10 mouse cellular contexts compared by ENCODE assay signal in genomic region chr5:33218746-33219449, GRCm38 (mm10). TPM values are rescaled to one million over a fixed set of nuclear protein-coding genes. Genes with fewer than 3 reads are reported as not detected.
DNase-seq lines count a peak whose midpoint lies in the region; ATAC-seq and TF ChIP-seq lines count a peak whose summit lies in the region.
"Had no signal": no experiment of that assay in that cellular context is flagged by ENCODE, and none has a peak within 500 bp of the region (broad histone marks: within the 10 kb centered on the region; RNA-seq: fewer than 3 reads in every experiment).

No protein-coding gene starts in this region.

- no peak overlapping the region for H3K4me3 ChIP-seq in heart, adult 2 months
- H3K4me3 ChIP-seq in layer of hippocampus, adult 2 months = no peak overlapping the region
- H3K4me3 ChIP-seq in embryonic facial prominence, embryonic 10.5 days = no peak overlapping the region
- H3K4me3 ChIP-seq in liver, postnatal 0 days (ENCODE audit: low read depth, low read length) = no peak overlapping the region
- H3K4me3 ChIP-seq: midbrain, embryonic 15.5 days had no signal

- no peaks in the 10 kb centered on the region for H3K27me3 ChIP-seq in heart, adult 2 months (ENCODE audit: control insufficient read depth, insufficient read depth, low read length)
- H3K27me3 ChIP-seq in embryonic facial prominence, embryonic 10.5 days (replicated peaks; ENCODE audit: low read depth, poor library complexity, severe bottlenecking) = no peaks in the 10 kb centered on the region
- no peaks in the 10 kb centered on the region for H3K27me3 ChIP-seq in liver, postnatal 0 days (ENCODE audit: insufficient read depth, low read length)
- H3K27me3 ChIP-seq: midbrain, embryonic 15.5 days had no signal

- peak; percentile 81 for DNase-seq in heart, adult 11 months
- DNase-seq in heart, adult 2 months = no peak
- DNase-seq in layer of hippocampus, adult 2 months (ENCODE audit: low spot score in 2 of 2) = no peak
- no peak for DNase-seq in layer of hippocampus, adult 18-20 months (ENCODE audit: low spot score in 2 of 2)
- no peak for DNase-seq in embryonic facial prominence, embryonic 10.5 days (ENCODE audit: low spot score)
- DNase-seq in liver, postnatal 0 days = no peak
- no peak for DNase-seq in layer of hippocampus, postnatal 36 days
- DNase-seq in thymus, postnatal 10 days (ENCODE audit: low spot score in 2 of 2) = no peak
- DNase-seq: cerebellum, adult 9-10 months had no signal

- peak overlapping the region; percentile 63 for H3K4me2 ChIP-seq in liver, postnatal 0 days (ENCODE audit: low read depth, low read length)
- H3K4me2 ChIP-seq: midbrain, embryonic 15.5 days had no signal

- H3K9me3 ChIP-seq in embryonic facial prominence, embryonic 10.5 days = no peaks in the 10 kb centered on the region
- H3K9me3 ChIP-seq in liver, postnatal 0 days (ENCODE audit: low read length) = no peaks in the 10 kb centered on the region
- H3K9me3 ChIP-seq: midbrain, embryonic 15.5 days had no signal

- no peak overlapping the region for H3K9ac ChIP-seq in heart, adult 2 months (ENCODE audit: low read depth, low read length)
- peak overlapping the region; percentile 42 for H3K9ac ChIP-seq in liver, postnatal 0 days (replicated peaks)
- H3K9ac ChIP-seq: midbrain, embryonic 15.5 days had no signal

- H3K36me3 ChIP-seq in heart, adult 2 months (ENCODE audit: control insufficient read depth, insufficient read depth, low read length) = no peaks in the 10 kb centered on the region
- H3K36me3 ChIP-seq in embryonic facial prominence, embryonic 10.5 days (replicated peaks) = no peaks in the 10 kb centered on the region
- H3K36me3 ChIP-seq in liver, postnatal 0 days (replicated peaks; ENCODE audit: insufficient read depth, low read length) = no peaks in the 10 kb centered on the region
- H3K36me3 ChIP-seq: midbrain, embryonic 15.5 days had no signal

- TF ChIP-seq CTCF in heart, adult 2 months (IDR thresholded peaks at IDR 0.05) = no peak
- peak; percentile 40 for TF ChIP-seq CTCF in layer of hippocampus, adult 2 months (conservative IDR thresholded peaks at IDR 0.05)
- no peak for TF ChIP-seq CTCF in liver, postnatal 0 days (IDR thresholded peaks at IDR 0.05; ENCODE audit: low read depth)

- no peak overlapping the region; the same call in 1 of the 2 replicates for H3K27ac ChIP-seq in heart, adult 2 months
- H3K27ac ChIP-seq in layer of hippocampus, adult 2 months = no peak overlapping the region
- H3K27ac ChIP-seq in embryonic facial prominence, embryonic 10.5 days (replicated peaks) = peak overlapping the region; percentile 72
- peak overlapping the region; percentile 81 for H3K27ac ChIP-seq in liver, postnatal 0 days (ENCODE audit: low read depth)
- H3K27ac ChIP-seq: midbrain, embryonic 15.5 days had no signal

- TF ChIP-seq POLR2A in heart, adult 2 months (IDR thresholded peaks at IDR 0.05; ENCODE audit: insufficient read depth, low read depth, low read length) = no peak

- TF ChIP-seq EP300 in heart, adult 2 months (IDR thresholded peaks at IDR 0.05; ENCODE audit: insufficient read depth, low read depth, low read length) = no peak
- TF ChIP-seq EP300 in liver, postnatal 0 days (IDR thresholded peaks at IDR 0.05; ENCODE audit: low read depth) = no peak

- H3K79me2 ChIP-seq in heart, adult 2 months (replicated peaks; ENCODE audit: control insufficient read depth, insufficient read depth, low read length) = no peaks in the 10 kb centered on the region

- peak; percentile 72 for ATAC-seq in liver, postnatal 0 days
- ATAC-seq: midbrain, embryonic 15.5 days had no signal

- peaks cover 12% of the 10 kb centered on the region for H3K4me1 ChIP-seq in heart, adult 2 months (ENCODE audit: control insufficient read depth, insufficient read depth, low read length)
- peaks cover 76% of the 10 kb centered on the region for H3K4me1 ChIP-seq in embryonic facial prominence, embryonic 10.5 days
- H3K4me1 ChIP-seq in liver, postnatal 0 days (ENCODE audit: insufficient read depth) = peaks cover 30% of the 10 kb centered on the region
- H3K4me1 ChIP-seq: midbrain, embryonic 15.5 days had no signal

- intact Hi-C loops in heart, adult 2 months (cut with DNase I) = no loop called here

- WGBS in heart, adult 2 months = 66% methylated on average over 20 of the region's 20 CpGs
- WGBS in embryonic facial prominence, embryonic 10.5 days = 76% methylated on average over 20 of the region's 20 CpGs
- 43% methylated on average over 20 of the region's 20 CpGs for WGBS in liver, postnatal 0 days (ENCODE audit: insufficient replicate concordance)

RNA-seq across cellular contexts. Expression of gene Spon2, which starts 0.6 kb away (rescaled TPM):
- total RNA-seq in heart, adult 2 months (2021) = 10 to 100 TPM in 1 of 2 experiments, 1 to 10 TPM in 1; 2.6 to 13.7 TPM
- polyA plus RNA-seq in heart, adult 2 months (2012; rRNA removed) = 13.8 and 28.5 TPM in 2 replicates
- under 1 TPM in 1 of 2 experiments, not detected in 1; 0.34 TPM for total RNA-seq in layer of hippocampus, adult 2 months (2021)
- total RNA-seq in layer of hippocampus, adult 18-20 months (2021) = under 1 TPM; 0.20 to 0.28 TPM
- polyA plus RNA-seq in embryonic facial prominence, embryonic 10.5 days (2016; fragmentation: Nextera tagmentation; extraction: Ambion mirVana) = 3.5 and 3.6 TPM in 2 replicates
- 12.6 and 19.7 TPM in 2 replicates for polyA plus RNA-seq in liver, postnatal 0 days (2015; fragmentation: Nextera tagmentation; extraction: Ambion mirVana)
- total RNA-seq in layer of hippocampus, postnatal 36 days (2021) = under 1 TPM; 0.37 to 0.40 TPM

RNA-seq across cellular contexts. Expression of gene Ctbp1, which starts 55.9 kb away (rescaled TPM):
- 100 to 1,000 TPM; 213 to 227 TPM for total RNA-seq in heart, adult 2 months (2021)
- 175 and 178 TPM in 2 replicates for polyA plus RNA-seq in heart, adult 2 months (2012; rRNA removed)
- 100 to 1,000 TPM; 285 to 286 TPM for total RNA-seq in layer of hippocampus, adult 2 months (2021)
- total RNA-seq in layer of hippocampus, adult 18-20 months (2021) = 100 to 1,000 TPM; 288 to 309 TPM
- 419 and 420 TPM in 2 replicates for polyA plus RNA-seq in embryonic facial prominence, embryonic 10.5 days (2016; fragmentation: Nextera tagmentation; extraction: Ambion mirVana)
- 91.1 and 93.8 TPM in 2 replicates for polyA plus RNA-seq in liver, postnatal 0 days (2015; fragmentation: Nextera tagmentation; extraction: Ambion mirVana)
- total RNA-seq in layer of hippocampus, postnatal 36 days (2021) = 100 to 1,000 TPM; 276 to 303 TPM

Comparison
In these comparisons a context has a peak if more than half of its experiments do, and no peak if none do; other contexts are left out.
1. H3K27ac ChIP-seq: peak in embryonic facial prominence, embryonic 10.5 days (single experiment) and liver, postnatal 0 days (single experiment); none in heart, adult 2 months (single experiment) and layer of hippocampus, adult 2 months (single experiment).